Mouse (Mus musculus): ENCODE measurements around the gene Ubp1. TPM values are rescaled to one million over a fixed set of nuclear protein-coding genes. Genes with fewer than 3 reads are reported as not detected.
A peak's percentile ranks its signal among the peaks of the same experiment; 100 is the strongest.

Gene Ubp1
- polyA plus RNA-seq, 1 experiment from 2014 or later: 48.9 TPM

GRCm38 (mm10) chr9:114011203-114011602 lies 80.5 kb downstream of the Ubp1 start:
- H3K4me3 ChIP-seq (ENCODE audit: low read depth, low read length): no peak overlapping the region
- no peak for TF ChIP-seq CTCF (IDR thresholded peaks at IDR 0.05; ENCODE audit: low read depth)
- H3K27ac ChIP-seq (ENCODE audit: low read depth): no peak overlapping the region
- no peaks in the 10 kb centered on the region for H3K27me3 ChIP-seq (ENCODE audit: insufficient read depth, low read length)
- 61% methylated on average over 18 of the region's 18 CpGs for WGBS
- H3K4me1 ChIP-seq (ENCODE audit: insufficient read depth): no peaks in the 10 kb centered on the region
- DNase-seq: no peak
- no peak overlapping the region for H3K9ac ChIP-seq
- no peak overlapping the region for H3K4me2 ChIP-seq
- no peaks in the 10 kb centered on the region for H3K36me3 ChIP-seq (ENCODE audit: insufficient read depth)
- no peak for ATAC-seq (ENCODE audit: insufficient read depth)
- H3K9me3 ChIP-seq (ENCODE audit: low read depth, low read length): no peaks in the 10 kb centered on the region

DNA sequence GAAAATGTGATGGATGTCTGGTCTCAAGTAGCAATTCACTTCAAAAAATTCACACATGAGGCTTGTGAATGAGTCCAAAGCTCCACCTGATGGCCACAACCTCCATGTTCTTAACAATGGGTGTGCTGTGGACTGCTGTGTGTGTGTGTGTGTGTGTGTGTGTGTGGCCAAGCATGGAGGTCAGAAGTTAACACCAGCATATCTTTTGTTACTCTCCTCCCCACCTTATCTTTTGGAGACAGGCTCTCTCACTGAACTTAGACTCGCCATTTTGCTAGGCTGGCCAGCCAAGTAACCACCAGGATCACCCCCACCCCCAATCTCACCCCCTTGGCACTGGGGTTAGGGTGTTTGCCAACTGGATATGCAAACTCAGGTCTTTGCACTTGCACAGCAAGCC lies 83.3 kb downstream of the Ubp1 start:
- H3K9ac ChIP-seq: no peak overlapping the region
- no peak for TF ChIP-seq CTCF (IDR thresholded peaks at IDR 0.05; ENCODE audit: low read depth)
- H3K27ac ChIP-seq (ENCODE audit: low read depth): no peak overlapping the region
- H3K4me1 ChIP-seq (ENCODE audit: insufficient read depth): no peaks in the 10 kb centered on the region
- WGBS: 78% methylated on average over 1 of the region's 1 CpGs
- H3K9me3 ChIP-seq (ENCODE audit: low read depth, low read length): no peaks in the 10 kb centered on the region
- H3K27me3 ChIP-seq (ENCODE audit: insufficient read depth, low read length): no peaks in the 10 kb centered on the region
- no peak overlapping the region for H3K4me2 ChIP-seq
- H3K36me3 ChIP-seq (ENCODE audit: insufficient read depth): no peaks in the 10 kb centered on the region
- no peak for ATAC-seq (ENCODE audit: insufficient read depth)
- H3K4me3 ChIP-seq (ENCODE audit: low read depth, low read length): no peak overlapping the region
- no peak for DNase-seq

- ATAC-seq (ENCODE audit: insufficient read depth) (no peak), DNase-seq (no peak)
- WGBS: 87% methylated on average over 4 of the region's 4 CpGs
- H3K36me3 ChIP-seq (ENCODE audit: insufficient read depth): no peaks in the 10 kb centered on the region
- no peaks in the 10 kb centered on the region for H3K4me1 ChIP-seq (ENCODE audit: insufficient read depth)
- no peaks in the 10 kb centered on the region for H3K9me3 ChIP-seq (ENCODE audit: low read depth, low read length)
- no peak overlapping the region for H3K4me3 ChIP-seq (ENCODE audit: low read depth, low read length)
- H3K4me2 ChIP-seq: no peak overlapping the region
- H3K27ac ChIP-seq (ENCODE audit: low read depth): no peak overlapping the region
- no peaks in the 10 kb centered on the region for H3K27me3 ChIP-seq (ENCODE audit: insufficient read depth, low read length)
- TF ChIP-seq CTCF (IDR thresholded peaks at IDR 0.05; ENCODE audit: low read depth): peak; percentile 41
- H3K9ac ChIP-seq: no peak overlapping the region
Measured at GRCm38 (mm10) chr9:114015724-114016123, 85.0 kb downstream of the Ubp1 start.

DNA sequence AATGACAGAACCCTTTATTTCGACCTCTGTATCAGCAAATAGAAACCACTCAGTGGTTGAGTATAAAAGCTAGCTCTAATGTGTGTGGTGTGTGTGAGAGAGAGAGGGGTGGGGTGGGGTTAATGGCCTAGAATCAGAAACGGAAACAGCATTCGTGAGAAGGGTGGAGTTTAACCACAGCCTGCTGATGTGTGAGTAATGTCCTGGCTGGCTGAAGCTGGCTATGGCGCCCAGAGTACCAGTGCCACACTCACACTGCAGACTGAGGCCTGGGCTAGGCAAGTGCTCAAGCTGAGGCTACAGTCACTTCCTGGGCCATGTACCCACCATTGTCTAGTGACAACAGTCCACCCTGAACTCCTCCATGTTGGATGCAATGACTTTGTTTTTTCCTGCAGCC lies 85.7 kb downstream of the Ubp1 start:
- H3K27ac ChIP-seq (ENCODE audit: low read depth): no peak overlapping the region
- no peak overlapping the region for H3K9ac ChIP-seq
- no peak for TF ChIP-seq CTCF (IDR thresholded peaks at IDR 0.05; ENCODE audit: low read depth)
- no peaks in the 10 kb centered on the region for H3K36me3 ChIP-seq (ENCODE audit: insufficient read depth)
- H3K4me2 ChIP-seq: no peak overlapping the region
- no peaks in the 10 kb centered on the region for H3K4me1 ChIP-seq (ENCODE audit: insufficient read depth)
- H3K9me3 ChIP-seq (ENCODE audit: low read depth, low read length): no peaks in the 10 kb centered on the region
- DNase-seq: no peak
- ATAC-seq (ENCODE audit: insufficient read depth): no peak
- H3K27me3 ChIP-seq (ENCODE audit: insufficient read depth, low read length): no peaks in the 10 kb centered on the region
- 71% methylated on average over 4 of the region's 4 CpGs for WGBS
- no peak overlapping the region for H3K4me3 ChIP-seq (ENCODE audit: low read depth, low read length)

GRCm38 (mm10) chr9:114019012-114019762 lies 88.5 kb downstream of the Ubp1 start:
- Histone ChIP-seq H3K4me2 (no peak overlapping the region), H3K27me3 (ENCODE audit: insufficient read depth, low read length) (no peaks in the 10 kb centered on the region), H3K27ac (ENCODE audit: low read depth) (no peak overlapping the region), H3K4me1 (ENCODE audit: insufficient read depth) (no peaks in the 10 kb centered on the region), H3K4me3 (ENCODE audit: low read depth, low read length) (no peak overlapping the region), H3K9me3 (ENCODE audit: low read depth, low read length) (no peaks in the 10 kb centered on the region), H3K9ac (no peak overlapping the region), H3K36me3 (ENCODE audit: insufficient read depth) (no peaks in the 10 kb centered on the region)
- no peak for TF ChIP-seq CTCF (IDR thresholded peaks at IDR 0.05; ENCODE audit: low read depth)
- 75% methylated on average over 7 of the region's 7 CpGs for WGBS
- no peak for ATAC-seq (ENCODE audit: insufficient read depth)
- DNase-seq: no peak

GRCm38 (mm10) chr9:114022141-114022540 lies 91.4 kb downstream of the Ubp1 start:
- H3K4me2 ChIP-seq: no peak overlapping the region
- H3K27ac ChIP-seq (ENCODE audit: low read depth): no peak overlapping the region
- no peak for TF ChIP-seq CTCF (IDR thresholded peaks at IDR 0.05; ENCODE audit: low read depth)
- no peaks in the 10 kb centered on the region for H3K9me3 ChIP-seq (ENCODE audit: low read depth, low read length)
- ATAC-seq (ENCODE audit: insufficient read depth) (no peak), DNase-seq (no peak)
- no peak overlapping the region for H3K4me3 ChIP-seq (ENCODE audit: low read depth, low read length)
- 22% methylated on average over 4 of the region's 4 CpGs for WGBS
- H3K4me1 ChIP-seq (ENCODE audit: insufficient read depth): no peaks in the 10 kb centered on the region
- H3K9ac ChIP-seq: no peak overlapping the region
- H3K27me3 ChIP-seq (ENCODE audit: insufficient read depth, low read length): no peaks in the 10 kb centered on the region
- no peaks in the 10 kb centered on the region for H3K36me3 ChIP-seq (ENCODE audit: insufficient read depth)

GRCm38 (mm10) chr9:114025182-114025581 lies 94.4 kb downstream of the Ubp1 start:
- peak; percentile 3 for DNase-seq
- H3K27me3 ChIP-seq (ENCODE audit: insufficient read depth, low read length): no peaks in the 10 kb centered on the region
- WGBS: 36% methylated on average over 9 of the region's 9 CpGs
- no peak overlapping the region for H3K4me3 ChIP-seq (ENCODE audit: low read depth, low read length)
- peak overlapping the region; percentile 91; the same call in 1 of the 2 replicates for H3K4me2 ChIP-seq
- no peaks in the 10 kb centered on the region for H3K4me1 ChIP-seq (ENCODE audit: insufficient read depth)
- H3K27ac ChIP-seq (ENCODE audit: low read depth): no peak overlapping the region
- no peak overlapping the region for H3K9ac ChIP-seq
- H3K9me3 ChIP-seq (ENCODE audit: low read depth, low read length): no peaks in the 10 kb centered on the region
- no peaks in the 10 kb centered on the region for H3K36me3 ChIP-seq (ENCODE audit: insufficient read depth)
- TF ChIP-seq CTCF (IDR thresholded peaks at IDR 0.05; ENCODE audit: low read depth): no peak
- ATAC-seq (ENCODE audit: insufficient read depth): no peak
